Mouse (Mus musculus): ENCODE measurements around the gene Bsn. TPM values are rescaled to one million over a fixed set of nuclear protein-coding genes. Genes with fewer than 3 reads are reported as not detected.
"Not testable (repeated sequence)": the region's sequence is repeated elsewhere in the genome, so short reads cannot be mapped to it uniquely, and the experiment has no call there.

Gene Bsn
- polyA plus RNA-seq, 1 experiment from 2014 or later, result 0.09 TPM

DNA sequence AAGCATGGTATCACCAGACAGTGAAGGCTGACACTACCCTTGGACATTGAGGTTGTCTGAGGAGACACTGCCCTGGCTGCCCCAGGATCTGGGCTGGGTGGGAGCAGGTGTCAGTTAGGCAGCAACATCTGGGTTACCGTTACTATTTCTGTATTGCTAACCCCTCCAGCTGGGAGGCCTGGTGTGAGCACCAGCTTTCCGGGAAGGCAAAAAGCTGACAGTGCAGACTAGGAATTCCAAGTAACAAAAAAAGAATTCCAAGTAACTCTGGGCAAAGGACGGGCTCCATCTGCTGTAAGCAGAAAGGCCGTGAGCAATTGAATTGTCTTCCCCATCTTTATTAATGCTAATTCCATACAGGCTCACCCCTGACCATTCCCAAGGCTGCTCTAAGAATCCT lies 8.4 kb upstream of the Bsn start:
- Histone ChIP-seq H3K9ac (ENCODE audit: low read length) (no peak overlapping the region), H3K36me3 (ENCODE audit: control insufficient read depth, insufficient read depth, low read length) (no peaks in the 10 kb centered on the region), H3K4me3 (ENCODE audit: control insufficient read depth in 1 of 2, insufficient read depth in 1 of 2, low read depth in 1 of 2, low read length in 2 of 2) (no peak overlapping the region), H3K4me2 (ENCODE audit: low read length) (no peak overlapping the region), H3K9me3 (ENCODE audit: control insufficient read depth, low read length) (no peaks in the 10 kb centered on the region), H3K27me3 (ENCODE audit: control insufficient read depth, insufficient read depth, low read length) (0 out of 2 replicates have a peak, but pooled peaks cover 3% of the 10 kb centered on the region), H3K27ac (replicated peaks in 1 of 2; ENCODE audit: control insufficient read depth in 1 of 2, insufficient read depth in 1 of 2, low read depth in 2 of 2, low read length in 2 of 2) (no peak overlapping the region), H3K4me1 (ENCODE audit: control insufficient read depth in 2 of 2, insufficient read depth in 2 of 2, low read length in 2 of 2) (peaks cover 6 to 22% of the 10 kb centered on the region in 2 experiments)
- no peak for ATAC-seq (ENCODE audit: insufficient number of reproducible peaks, insufficient read depth, low FRiP score, low read depth)
- 44% methylated on average over 4 of the region's 4 CpGs for WGBS

- Histone ChIP-seq H3K9ac (ENCODE audit: low read length) (peak overlapping the region; percentile 34), H3K9me3 (ENCODE audit: control insufficient read depth, low read length) (no peaks in the 10 kb centered on the region), H3K27me3 (ENCODE audit: control insufficient read depth, insufficient read depth, low read length) (0 out of 2 replicates have a peak, but pooled peaks cover 7% of the 10 kb centered on the region), H3K4me1 (ENCODE audit: control insufficient read depth in 2 of 2, insufficient read depth in 2 of 2, low read length in 2 of 2) (peaks cover 6 to 22% of the 10 kb centered on the region in 2 experiments), H3K27ac (replicated peaks in 1 of 2; ENCODE audit: control insufficient read depth in 1 of 2, insufficient read depth in 1 of 2, low read depth in 2 of 2, low read length in 2 of 2) (no peak overlapping the region), H3K36me3 (ENCODE audit: control insufficient read depth, insufficient read depth, low read length) (no peaks in the 10 kb centered on the region), H3K4me2 (ENCODE audit: low read length) (peak overlapping the region; percentile 55), H3K4me3 (ENCODE audit: control insufficient read depth in 1 of 2, insufficient read depth in 1 of 2, low read depth in 1 of 2, low read length in 2 of 2) (peak overlapping the region in 1 of 2 experiments; percentile 19; a peak in 2 of 4 replicates)
- WGBS, result 28% methylated on average over 24 of the region's 24 CpGs
- no peak for ATAC-seq (ENCODE audit: insufficient number of reproducible peaks, insufficient read depth, low FRiP score, low read depth)
Measured at GRCm38 (mm10) chr9:108196920-108197677, 6.9 kb upstream of the Bsn start.

GRCm38 (mm10) chr9:108196222-108196621 lies 6.0 kb upstream of the Bsn start:
- H3K9me3 ChIP-seq (ENCODE audit: control insufficient read depth, low read length); H3K4me3 ChIP-seq (ENCODE audit: control insufficient read depth in 1 of 2, insufficient read depth in 1 of 2, low read depth in 1 of 2, low read length in 2 of 2); H3K4me2 ChIP-seq (ENCODE audit: low read length); ATAC-seq (ENCODE audit: insufficient number of reproducible peaks, insufficient read depth, low FRiP score, low read depth); H3K9ac ChIP-seq (ENCODE audit: low read length); H3K36me3 ChIP-seq (ENCODE audit: control insufficient read depth, insufficient read depth, low read length); H3K27ac ChIP-seq (replicated peaks in 1 of 2; ENCODE audit: control insufficient read depth in 1 of 2, insufficient read depth in 1 of 2, low read depth in 2 of 2, low read length in 2 of 2): not testable (repeated sequence)
- 64% methylated on average over 6 of the region's 6 CpGs for WGBS
- Histone ChIP-seq H3K4me1 (ENCODE audit: control insufficient read depth in 2 of 2, insufficient read depth in 2 of 2, low read length in 2 of 2) (peaks cover 6 to 19% of the 10 kb centered on the region in 2 experiments), H3K27me3 (ENCODE audit: control insufficient read depth, insufficient read depth, low read length) (peaks cover 10% of the 10 kb centered on the region)

DNA sequence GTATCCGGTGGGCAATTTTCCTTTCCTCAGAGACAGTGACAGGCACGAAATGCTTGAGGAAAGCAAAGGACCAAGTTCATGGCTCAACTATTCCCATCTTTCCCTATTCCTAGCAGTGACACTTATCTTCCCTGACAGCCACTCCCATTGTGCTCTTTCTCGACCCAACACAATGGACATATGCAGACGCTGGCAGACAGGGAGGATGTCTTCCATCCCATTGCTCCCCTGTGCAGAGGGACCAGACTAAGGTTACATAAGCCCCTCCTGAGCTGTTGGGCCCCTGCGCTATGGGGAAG lies 747 bp downstream of the Bsn start:
- no peak overlapping the region for H3K27ac ChIP-seq (replicated peaks in 1 of 2; ENCODE audit: control insufficient read depth in 1 of 2, insufficient read depth in 1 of 2, low read depth in 2 of 2, low read length in 2 of 2)
- H3K9ac ChIP-seq (ENCODE audit: low read length), result no peak overlapping the region
- no peaks in the 10 kb centered on the region for H3K36me3 ChIP-seq (ENCODE audit: control insufficient read depth, insufficient read depth, low read length)
- no peak for ATAC-seq (ENCODE audit: insufficient number of reproducible peaks, insufficient read depth, low FRiP score, low read depth)
- H3K9me3 ChIP-seq (ENCODE audit: control insufficient read depth, low read length), result no peaks in the 10 kb centered on the region
- H3K27me3 ChIP-seq (ENCODE audit: control insufficient read depth, insufficient read depth, low read length), result peaks cover 38% of the 10 kb centered on the region
- peaks cover 3 to 4% of the 10 kb centered on the region in 2 experiments; a peak in 3 of 4 replicates for H3K4me1 ChIP-seq (ENCODE audit: control insufficient read depth in 2 of 2, insufficient read depth in 2 of 2, low read length in 2 of 2)
- peak overlapping the region; percentile 97 for H3K4me2 ChIP-seq (ENCODE audit: low read length)
- H3K4me3 ChIP-seq (ENCODE audit: control insufficient read depth in 1 of 2, insufficient read depth in 1 of 2, low read depth in 1 of 2, low read length in 2 of 2), result 0 out of 4 replicates have a peak overlapping the region, but pooled peaks of 1 of the 2 experiments have one; percentile 63
- WGBS, result 47% methylated on average over 5 of the region's 5 CpGs

- H3K4me2 ChIP-seq (ENCODE audit: low read length), result no peak overlapping the region
- peaks cover 6% of the 10 kb centered on the region in 2 experiments for H3K4me1 ChIP-seq (ENCODE audit: control insufficient read depth in 2 of 2, insufficient read depth in 2 of 2, low read length in 2 of 2)
- no peak overlapping the region for H3K4me3 ChIP-seq (ENCODE audit: control insufficient read depth in 1 of 2, insufficient read depth in 1 of 2, low read depth in 1 of 2, low read length in 2 of 2)
- ATAC-seq (ENCODE audit: insufficient number of reproducible peaks, insufficient read depth, low FRiP score, low read depth), result no peak
- no peaks in the 10 kb centered on the region for H3K36me3 ChIP-seq (ENCODE audit: control insufficient read depth, insufficient read depth, low read length)
- no peak overlapping the region for H3K27ac ChIP-seq (replicated peaks in 1 of 2; ENCODE audit: control insufficient read depth in 1 of 2, insufficient read depth in 1 of 2, low read depth in 2 of 2, low read length in 2 of 2)
- H3K27me3 ChIP-seq (ENCODE audit: control insufficient read depth, insufficient read depth, low read length), result peaks cover 38% of the 10 kb centered on the region
- no peaks in the 10 kb centered on the region for H3K9me3 ChIP-seq (ENCODE audit: control insufficient read depth, low read length)
- no peak overlapping the region for H3K9ac ChIP-seq (ENCODE audit: low read length)
- WGBS, result 70% methylated on average over 7 of the region's 7 CpGs
Measured at GRCm38 (mm10) chr9:108189023-108189422, 1.2 kb downstream of the Bsn start.

DNA sequence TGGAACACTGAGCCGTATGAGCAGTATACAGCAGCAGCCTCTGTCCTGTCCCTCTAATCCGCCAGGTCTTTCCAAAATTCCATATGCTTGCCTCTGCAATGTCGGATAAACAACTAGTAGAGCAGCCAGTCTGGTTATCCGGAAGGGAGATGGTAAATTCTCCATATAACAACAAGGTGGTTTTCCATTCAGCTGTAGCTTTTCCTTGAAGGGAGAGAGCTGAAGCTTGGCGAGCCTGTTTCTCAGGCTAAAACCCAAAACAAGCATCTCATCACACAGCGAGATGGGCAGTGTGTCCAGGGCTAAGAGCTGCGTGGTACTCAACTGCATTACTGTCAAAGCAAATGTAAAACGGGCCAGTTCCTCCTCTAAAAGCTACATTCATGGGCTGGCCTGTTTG lies 1.7 kb downstream of the Bsn start:
- H3K4me3 ChIP-seq (ENCODE audit: control insufficient read depth in 1 of 2, insufficient read depth in 1 of 2, low read depth in 1 of 2, low read length in 2 of 2), result no peak overlapping the region
- no peak overlapping the region for H3K27ac ChIP-seq (replicated peaks in 1 of 2; ENCODE audit: control insufficient read depth in 1 of 2, insufficient read depth in 1 of 2, low read depth in 2 of 2, low read length in 2 of 2)
- WGBS, result 72% methylated on average over 8 of the region's 8 CpGs
- no peak overlapping the region for H3K9ac ChIP-seq (ENCODE audit: low read length)
- H3K4me2 ChIP-seq (ENCODE audit: low read length), result no peak overlapping the region
- H3K4me1 ChIP-seq (ENCODE audit: control insufficient read depth in 2 of 2, insufficient read depth in 2 of 2, low read length in 2 of 2), result peaks cover 9 to 12% of the 10 kb centered on the region in 2 experiments
- peaks cover 34% of the 10 kb centered on the region for H3K27me3 ChIP-seq (ENCODE audit: control insufficient read depth, insufficient read depth, low read length)
- no peaks in the 10 kb centered on the region for H3K36me3 ChIP-seq (ENCODE audit: control insufficient read depth, insufficient read depth, low read length)
- no peak for ATAC-seq (ENCODE audit: insufficient number of reproducible peaks, insufficient read depth, low FRiP score, low read depth)
- no peaks in the 10 kb centered on the region for H3K9me3 ChIP-seq (ENCODE audit: control insufficient read depth, low read length)

GRCm38 (mm10) chr9:108187616-108188015 lies 2.6 kb downstream of the Bsn start:
- Histone ChIP-seq H3K4me3 (ENCODE audit: control insufficient read depth in 1 of 2, insufficient read depth in 1 of 2, low read depth in 1 of 2, low read length in 2 of 2) (no peak overlapping the region), H3K9me3 (ENCODE audit: control insufficient read depth, low read length) (no peaks in the 10 kb centered on the region), H3K4me1 (ENCODE audit: control insufficient read depth in 2 of 2, insufficient read depth in 2 of 2, low read length in 2 of 2) (peaks cover 9 to 13% of the 10 kb centered on the region in 2 experiments), H3K4me2 (ENCODE audit: low read length) (no peak overlapping the region), H3K27me3 (ENCODE audit: control insufficient read depth, insufficient read depth, low read length) (peaks cover 31% of the 10 kb centered on the region), H3K9ac (ENCODE audit: low read length) (no peak overlapping the region), H3K36me3 (ENCODE audit: control insufficient read depth, insufficient read depth, low read length) (no peaks in the 10 kb centered on the region), H3K27ac (replicated peaks in 1 of 2; ENCODE audit: control insufficient read depth in 1 of 2, insufficient read depth in 1 of 2, low read depth in 2 of 2, low read length in 2 of 2) (no peak overlapping the region)
- no peak for ATAC-seq (ENCODE audit: insufficient number of reproducible peaks, insufficient read depth, low FRiP score, low read depth)
- WGBS, result 24% methylated on average over 6 of the region's 6 CpGs

DNA sequence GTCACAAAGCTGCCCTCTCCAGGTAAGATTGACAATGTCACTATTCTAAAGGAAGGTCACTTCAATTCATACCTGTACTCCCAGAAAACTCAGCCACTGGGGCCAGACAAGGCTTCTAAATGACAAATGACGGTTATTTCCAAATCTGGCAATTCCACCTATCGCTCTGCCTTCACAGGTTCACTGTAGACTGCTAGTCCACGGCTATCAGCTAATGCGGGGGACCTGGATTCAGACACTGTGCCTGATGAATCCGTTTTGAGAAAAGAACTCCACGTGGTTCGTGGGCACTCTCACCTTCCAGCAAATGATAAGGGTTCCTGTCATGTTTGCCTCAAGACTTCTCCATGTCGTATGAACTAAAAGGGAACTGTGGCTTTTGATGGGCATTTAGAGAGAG lies 4.4 kb downstream of the Bsn start:
- no peak overlapping the region for H3K9ac ChIP-seq (ENCODE audit: low read length)
- WGBS, result 71% methylated on average over 8 of the region's 8 CpGs
- no peaks in the 10 kb centered on the region for H3K9me3 ChIP-seq (ENCODE audit: control insufficient read depth, low read length)
- H3K27me3 ChIP-seq (ENCODE audit: control insufficient read depth, insufficient read depth, low read length), result peaks cover 24% of the 10 kb centered on the region
- H3K4me2 ChIP-seq (ENCODE audit: low read length), result no peak overlapping the region
- no peak overlapping the region for H3K4me3 ChIP-seq (ENCODE audit: control insufficient read depth in 1 of 2, insufficient read depth in 1 of 2, low read depth in 1 of 2, low read length in 2 of 2)
- no peak overlapping the region for H3K27ac ChIP-seq (replicated peaks in 1 of 2; ENCODE audit: control insufficient read depth in 1 of 2, insufficient read depth in 1 of 2, low read depth in 2 of 2, low read length in 2 of 2)
- no peaks in the 10 kb centered on the region for H3K36me3 ChIP-seq (ENCODE audit: control insufficient read depth, insufficient read depth, low read length)
- H3K4me1 ChIP-seq (ENCODE audit: control insufficient read depth in 2 of 2, insufficient read depth in 2 of 2, low read length in 2 of 2), result peaks cover 9 to 13% of the 10 kb centered on the region in 2 experiments
- ATAC-seq (ENCODE audit: insufficient number of reproducible peaks, insufficient read depth, low FRiP score, low read depth), result no peak
